Mouse (Mus musculus) erythroid progenitor cell, adult 5-6 weeks (primary cell): ENCODE data around the gene Hbb-bt. TPM values are rescaled to one million over a fixed set of nuclear protein-coding genes. Genes with fewer than 3 reads are reported as not detected.
"Not testable (repeated sequence)": the region's sequence is repeated elsewhere in the genome, so short reads cannot be mapped to it uniquely, and the experiment has no call there.

Experiments
- ATAC-seq: replicated peaks from 2 replicates; pipeline ENCODE4 v1.8.0; 2016; ENCODE audit warnings: moderate number of reproducible peaks, mild to moderate bottlenecking, moderate TSS enrichment, inconsistent platforms; ENCODE audit not compliant: poor library complexity, low FRiP score, severe bottlenecking
- total RNA-seq, 2 experiments: library from RNA; stranded (forward) in 1 of 2; stranded (reverse) in 1 of 2; fragments of 150-400 nt in 1 of 2; fragments of 186-747, 209-891 nt in 1 of 2; gene quantifications; 2 replicates each; pipeline versions ENCODE4 v1.2.3 to v1.2.4; 2015 to 2017; ENCODE audit warnings: low replicate concordance in 2 of 2

The Hbb-bt gene
- total RNA-seq (2015; ENCODE audit: low replicate concordance) (26,042 and 29,427 TPM in 2 replicates), total RNA-seq (2017; ENCODE audit: low replicate concordance) (7,139 and 8,294 TPM in 2 replicates)

GRCm38 (mm10) chr7:103813766-103814165 lies at the start of gene Hbb-bt:
Gene Hbb-bt, minus strand, starts transcription at chr7:103813996.
- peak; percentile 73 for ATAC-seq

GRCm38 (mm10) chr7:103861531-103861930 lies 47.7 kb upstream of the Hbb-bt start:
- no peak for ATAC-seq

GRCm38 (mm10) chr7:103860855-103861254 lies 47.1 kb upstream of the Hbb-bt start:
- peak; percentile 67 for ATAC-seq

GRCm38 (mm10) chr7:103859076-103859475 lies 45.3 kb upstream of the Hbb-bt start:
- ATAC-seq, result peak; percentile 83

- ATAC-seq, result peak; percentile 50
Measured at GRCm38 (mm10) chr7:103854669-103855068, 40.9 kb upstream of the Hbb-bt start.

GRCm38 (mm10) chr7:103853090-103853489 lies 39.3 kb upstream of the Hbb-bt start, which contains the start of gene Hbb-y:
Gene Hbb-y, minus strand, starts transcription at chr7:103853216.
- ATAC-seq, result no peak

- no peak for ATAC-seq
Measured at GRCm38 (mm10) chr7:103844525-103845325, 30.9 kb upstream of the Hbb-bt start.

GRCm38 (mm10) chr7:103843034-103843433 lies 29.2 kb upstream of the Hbb-bt start, which contains the start of gene Hbb-bh1:
Gene Hbb-bh1, minus strand, starts transcription at chr7:103843164.
- ATAC-seq, result no peak

- ATAC-seq, result peak; percentile 57
Measured at GRCm38 (mm10) chr7:103840268-103840667, 26.5 kb upstream of the Hbb-bt start, which contains the start of gene Hbb-bh2. Gene Hbb-bh2, minus strand, starts transcription at chr7:103840520.

- ATAC-seq, result peak; percentile 70
Measured at GRCm38 (mm10) chr7:103827808-103828207, 14.0 kb upstream of the Hbb-bt start, which contains the start of gene Hbb-bs. Gene Hbb-bs, minus strand, starts transcription at chr7:103828096.

GRCm38 (mm10) chr7:103827139-103827538 lies 13.3 kb upstream of the Hbb-bt start:
- ATAC-seq, result not testable (repeated sequence)

- ATAC-seq, result peak; percentile 48
Measured at GRCm38 (mm10) chr7:103826255-103826887, 12.6 kb upstream of the Hbb-bt start.

- peak; percentile 62 for ATAC-seq
Measured at GRCm38 (mm10) chr7:103825536-103826254, 11.9 kb upstream of the Hbb-bt start.

- no peak for ATAC-seq
Measured at GRCm38 (mm10) chr7:103824597-103824996, 10.8 kb upstream of the Hbb-bt start.

- ATAC-seq, result not testable (repeated sequence)
Measured at GRCm38 (mm10) chr7:103815085-103815484, 1.3 kb upstream of the Hbb-bt start.

- ATAC-seq, result not testable (repeated sequence)
Measured at GRCm38 (mm10) chr7:103813152-103813551, 644 bp downstream of the Hbb-bt start.

- no peak for ATAC-seq
Measured at GRCm38 (mm10) chr7:103812174-103812573, 1.6 kb downstream of the Hbb-bt start.

GRCm38 (mm10) chr7:103811223-103811845 lies 2.5 kb downstream of the Hbb-bt start:
- peak; percentile 25 for ATAC-seq

- peak; percentile 8; the same call in 1 of the 2 replicates for ATAC-seq
Measured at GRCm38 (mm10) chr7:103810746-103811145, 3.0 kb downstream of the Hbb-bt start.
